8 mouse cellular contexts compared by ENCODE assay signal in the genomic region with DNA sequence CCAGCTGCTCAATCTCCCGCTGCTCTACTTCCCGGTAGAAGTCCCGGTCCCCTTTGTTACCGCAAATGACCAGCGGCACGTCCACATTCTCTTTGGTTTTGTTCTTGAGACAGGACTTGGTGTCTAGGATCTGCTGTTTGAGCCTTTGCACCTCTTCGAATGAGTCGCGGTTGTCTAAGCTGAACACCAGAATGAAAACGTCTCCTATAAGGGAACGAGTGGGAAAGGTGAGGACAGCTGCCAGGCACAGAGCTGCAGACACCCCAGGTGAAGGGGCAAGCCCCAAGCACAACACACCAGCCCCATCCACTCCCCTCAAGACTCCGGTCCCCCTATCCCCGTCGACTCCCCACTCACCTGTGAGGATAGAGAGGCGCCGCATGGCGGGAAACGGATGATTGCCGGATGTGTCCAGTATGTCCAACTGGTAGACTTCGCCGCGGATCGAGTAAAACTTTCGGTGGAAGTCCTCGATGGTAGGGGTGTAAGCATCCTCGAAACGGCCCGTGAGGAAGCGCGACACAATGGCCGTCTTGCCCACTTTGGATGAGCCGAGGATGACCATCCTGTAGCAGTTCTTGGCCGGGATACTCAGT. TPM values are rescaled to one million over a fixed set of nuclear protein-coding genes. Genes with fewer than 3 reads are reported as not detected.
A peak's percentile ranks its signal among the peaks of the same experiment; 100 is the strongest.
DNase-seq lines count a peak whose midpoint lies in the region; ATAC-seq and TF ChIP-seq lines count a peak whose summit lies in the region.

No protein-coding gene starts in this region.

- H3K4me2 ChIP-seq in liver, embryonic 12.5 days, result peak overlapping the region; percentile 87
- H3K4me2 ChIP-seq in neural tube, embryonic 11.5 days (ENCODE audit: low read depth), result peak overlapping the region; percentile 82

- peaks cover 21% of the 10 kb centered on the region for H3K36me3 ChIP-seq in heart, embryonic 10.5 days
- H3K36me3 ChIP-seq in E14TG2a.4 (ENCODE audit: insufficient read depth, low read length), result peaks cover 33% of the 10 kb centered on the region
- H3K36me3 ChIP-seq in embryonic facial prominence, embryonic 10.5 days (replicated peaks), result peaks cover 31% of the 10 kb centered on the region
- H3K36me3 ChIP-seq in hindbrain, embryonic 10.5 days, result peaks cover 26% of the 10 kb centered on the region
- H3K36me3 ChIP-seq in liver, embryonic 12.5 days, result peaks cover 35% of the 10 kb centered on the region
- no peaks in the 10 kb centered on the region for H3K36me3 ChIP-seq in neural tube, embryonic 11.5 days (ENCODE audit: control insufficient read depth, insufficient read depth, low read length)

- peaks cover 71% of the 10 kb centered on the region for H3K4me1 ChIP-seq in heart, embryonic 10.5 days
- H3K4me1 ChIP-seq in E14TG2a.4 (replicated peaks; ENCODE audit: low read depth, low read length), result peaks cover 63% of the 10 kb centered on the region
- H3K4me1 ChIP-seq in embryonic facial prominence, embryonic 10.5 days, result peaks cover 81% of the 10 kb centered on the region
- H3K4me1 ChIP-seq in hindbrain, embryonic 10.5 days (replicated peaks), result peaks cover 46% of the 10 kb centered on the region
- peaks cover 51% of the 10 kb centered on the region for H3K4me1 ChIP-seq in liver, embryonic 12.5 days
- peaks cover 13% of the 10 kb centered on the region for H3K4me1 ChIP-seq in neural tube, embryonic 11.5 days (ENCODE audit: control insufficient read depth, insufficient read depth, low read length)

- peak overlapping the region; percentile 58 for H3K9ac ChIP-seq in liver, embryonic 12.5 days
- H3K9ac ChIP-seq in neural tube, embryonic 11.5 days (ENCODE audit: low read length), result peak overlapping the region; percentile 22

- peaks cover 11% of the 10 kb centered on the region for H3K27me3 ChIP-seq in heart, embryonic 10.5 days (ENCODE audit: insufficient read depth, poor library complexity, severe bottlenecking)
- peaks cover 42% of the 10 kb centered on the region for H3K27me3 ChIP-seq in E14TG2a.4 (ENCODE audit: insufficient read depth, low read length)
- H3K27me3 ChIP-seq in embryonic facial prominence, embryonic 10.5 days (replicated peaks; ENCODE audit: low read depth, poor library complexity, severe bottlenecking), result peaks cover 63% of the 10 kb centered on the region
- peaks cover 71% of the 10 kb centered on the region for H3K27me3 ChIP-seq in hindbrain, embryonic 10.5 days (ENCODE audit: insufficient read depth, poor library complexity, severe bottlenecking)
- peaks cover 38% of the 10 kb centered on the region for H3K27me3 ChIP-seq in liver, embryonic 12.5 days (replicated peaks)
- H3K27me3 ChIP-seq in neural tube, embryonic 11.5 days (ENCODE audit: control insufficient read depth, insufficient read depth, low read length), result peaks cover 16% of the 10 kb centered on the region

- peak overlapping the region; percentile 70 for H3K4me3 ChIP-seq in heart, embryonic 10.5 days
- peak overlapping the region; percentile 79 for H3K4me3 ChIP-seq in E14TG2a.4 (replicated peaks; ENCODE audit: low read length)
- H3K4me3 ChIP-seq in embryonic facial prominence, embryonic 10.5 days, result peak overlapping the region; percentile 63
- peak overlapping the region; percentile 58 for H3K4me3 ChIP-seq in hindbrain, embryonic 10.5 days
- H3K4me3 ChIP-seq in liver, embryonic 12.5 days, result peak overlapping the region; percentile 57
- peak overlapping the region; percentile 35 for H3K4me3 ChIP-seq in neural tube, embryonic 11.5 days (ENCODE audit: low read depth, low read length)

- peak overlapping the region; percentile 88 for H3K27ac ChIP-seq in heart, embryonic 10.5 days
- H3K27ac ChIP-seq in embryonic facial prominence, embryonic 10.5 days (replicated peaks), result peak overlapping the region; percentile 78
- H3K27ac ChIP-seq in hindbrain, embryonic 10.5 days, result peak overlapping the region; percentile 79
- H3K27ac ChIP-seq in liver, embryonic 12.5 days, result no peak overlapping the region
- no peak overlapping the region for H3K27ac ChIP-seq in neural tube, embryonic 11.5 days (ENCODE audit: low read depth, low read length)

- WGBS in heart, embryonic 10.5 days, result 3% methylated on average over 33 of the region's 33 CpGs
- 3% methylated on average over 33 of the region's 33 CpGs for WGBS in embryonic facial prominence, embryonic 10.5 days
- WGBS in hindbrain, embryonic 10.5 days, result 3% methylated on average over 33 of the region's 33 CpGs
- WGBS in liver, embryonic 12.5 days (ENCODE audit: insufficient replicate concordance), result 2% methylated on average over 33 of the region's 33 CpGs
- 2% methylated on average over 33 of the region's 33 CpGs for WGBS in neural tube, embryonic 11.5 days

- TF ChIP-seq CTCF in E14TG2a.4 (conservative IDR thresholded peaks at IDR 0.05; ENCODE audit: low read length), result no peak

- no peaks in the 10 kb centered on the region for H3K9me3 ChIP-seq in heart, embryonic 10.5 days
- H3K9me3 ChIP-seq in E14TG2a.4 (ENCODE audit: low read length), result no peaks in the 10 kb centered on the region
- no peaks in the 10 kb centered on the region for H3K9me3 ChIP-seq in embryonic facial prominence, embryonic 10.5 days
- no peaks in the 10 kb centered on the region for H3K9me3 ChIP-seq in hindbrain, embryonic 10.5 days
- H3K9me3 ChIP-seq in liver, embryonic 12.5 days (replicated peaks), result no peaks in the 10 kb centered on the region
- no peaks in the 10 kb centered on the region for H3K9me3 ChIP-seq in neural tube, embryonic 11.5 days (ENCODE audit: control insufficient read depth, low read length)

- no peak for DNase-seq in heart, embryonic 10.5 days (ENCODE audit: low spot score)
- no peak for DNase-seq in heart, adult 18-20 months
- peak; percentile 56 for DNase-seq in embryonic facial prominence, embryonic 10.5 days (ENCODE audit: low spot score)
- no peak for DNase-seq in hindbrain, embryonic 10.5 days (ENCODE audit: low spot score)
- DNase-seq in neural tube, embryonic 11.5 days (ENCODE audit: low spot score), result peak; percentile 46
- DNase-seq in layer of hippocampus, adult 9-11 months, result no peak

- ATAC-seq in liver, embryonic 12.5 days, result 0 out of 2 replicates have a peak, but pooled peaks have one; percentile 3
- no peak for ATAC-seq in neural tube, embryonic 11.5 days (ENCODE audit: insufficient read depth, low FRiP score, low TSS enrichment)

RNA-seq across cellular contexts. Expression of a gene that starts 0.5 kb away (rescaled TPM):
- polyA plus RNA-seq in heart, embryonic 10.5 days (2016; fragmentation: Nextera tagmentation; extraction: Ambion mirVana), result 12.2 and 17.4 TPM in 2 replicates
- 10 to 100 TPM in 1 of 2 experiments, 1 to 10 TPM in 1; 4.5 to 10.9 TPM for total RNA-seq in heart, adult 18-20 months (2021)
- 2.1 and 2.4 TPM in 2 replicates for polyA plus RNA-seq in embryonic facial prominence, embryonic 10.5 days (2016; fragmentation: Nextera tagmentation; extraction: Ambion mirVana)
- 1.6 and 2.9 TPM in 2 replicates for polyA plus RNA-seq in hindbrain, embryonic 10.5 days (2016; fragmentation: Nextera tagmentation; extraction: Ambion mirVana)
- 0.97 and 1.2 TPM in 2 replicates for polyA plus RNA-seq in liver, embryonic 12.5 days (2016; fragmentation: Nextera tagmentation; extraction: Ambion mirVana)
- polyA plus RNA-seq in neural tube, embryonic 11.5 days (2014; fragmentation: Nextera tagmentation; extraction: Ambion mirVana), result 1.2 and 1.7 TPM in 2 replicates

RNA-seq across cellular contexts. Expression of a gene that starts 16.3 kb away (rescaled TPM):
- 51.8 and 55.6 TPM in 2 replicates for polyA plus RNA-seq in heart, embryonic 10.5 days (2016; fragmentation: Nextera tagmentation; extraction: Ambion mirVana)
- total RNA-seq in heart, adult 18-20 months (2021), result 10 to 100 TPM; 26.8 to 27.0 TPM
- polyA plus RNA-seq in embryonic facial prominence, embryonic 10.5 days (2016; fragmentation: Nextera tagmentation; extraction: Ambion mirVana), result 48.3 and 51.5 TPM in 2 replicates
- 53.3 and 55.4 TPM in 2 replicates for polyA plus RNA-seq in hindbrain, embryonic 10.5 days (2016; fragmentation: Nextera tagmentation; extraction: Ambion mirVana)
- polyA plus RNA-seq in liver, embryonic 12.5 days (2016; fragmentation: Nextera tagmentation; extraction: Ambion mirVana), result 29.5 and 30.1 TPM in 2 replicates
- 44.2 and 45.0 TPM in 2 replicates for polyA plus RNA-seq in neural tube, embryonic 11.5 days (2014; fragmentation: Nextera tagmentation; extraction: Ambion mirVana)

Comparison
In these comparisons a context has a peak if more than half of its experiments do, and no peak if none do; other contexts are left out.
1. DNase-seq: peak in embryonic facial prominence, embryonic 10.5 days (single experiment) and neural tube, embryonic 11.5 days (single experiment); none in heart, embryonic 10.5 days (single experiment), heart, adult 18-20 months (0 of 2), hindbrain, embryonic 10.5 days (single experiment) and layer of hippocampus, adult 9-11 months (single experiment).
2. H3K27ac ChIP-seq: peak in heart, embryonic 10.5 days (single experiment), embryonic facial prominence, embryonic 10.5 days (single experiment) and hindbrain, embryonic 10.5 days (single experiment); none in liver, embryonic 12.5 days (single experiment) and neural tube, embryonic 11.5 days (single experiment).
3. Peak in every context shown above with its lines, with median percentiles within 50 percentile points of each other: H3K4me3 ChIP-seq.